Mouse (Mus musculus) midbrain, embryonic 13.5 days (tissue): ENCODE data around the gene 1700015G11Rik. TPM values are rescaled to one million over a fixed set of nuclear protein-coding genes. Genes with fewer than 3 reads are reported as not detected.

Experiments
- ATAC-seq: fragments of 200-750 bp; cut with Nextera tagmentation; 2 replicates; pipeline ENCODE4 v1.8.0; 2017; ENCODE audit warnings: mild to moderate bottlenecking, moderate TSS enrichment, moderate library complexity
- H3K27ac ChIP-seq: fragments of 300-500 bp; sonication (generic); 2 replicates; pipeline ENCODE4 v1.5.1; 2015; ENCODE audit warnings: inconsistent platforms, mild to moderate bottlenecking, moderate library complexity
- H3K27me3 ChIP-seq: fragments of 300-500 bp; sonication (generic); 2 replicates; pipeline ENCODE4 v1.6.1; 2015; ENCODE audit warnings: mild to moderate bottlenecking, inconsistent platforms
- H3K36me3 ChIP-seq: fragments of 300-500 bp; sonication (generic); 2 replicates; pipeline ENCODE4 v1.6.1; 2015; ENCODE audit warnings: mild to moderate bottlenecking, inconsistent platforms
- H3K4me1 ChIP-seq: fragments of 300-500 bp; sonication (generic); replicated peaks from 2 replicates; pipeline ENCODE4 v1.6.1; 2015; ENCODE audit warnings: inconsistent platforms
- H3K4me2 ChIP-seq: fragments of 300-500 bp; sonication (generic); replicated peaks from 2 replicates; pipeline ENCODE4 v1.6.1; 2015; ENCODE audit warnings: moderate library complexity, mild to moderate bottlenecking, inconsistent platforms
- H3K4me3 ChIP-seq: fragments of 300-500 bp; sonication (generic); replicated peaks from 2 replicates; pipeline ENCODE4 v1.5.1; 2015; ENCODE audit warnings: mild to moderate bottlenecking, inconsistent platforms
- H3K9ac ChIP-seq: fragments of 300-500 bp; sonication (generic); replicated peaks from 2 replicates; pipeline ENCODE4 v1.6.1; 2015; ENCODE audit warnings: mild to moderate bottlenecking, inconsistent platforms
- H3K9me3 ChIP-seq: fragments of 300-500 bp; sonication (generic); 2 replicates; pipeline ENCODE4 v1.6.1; 2016; ENCODE audit warnings: mild to moderate bottlenecking, inconsistent platforms
- WGBS: fragments of 180-500 bp; shearing (Covaris S2); methylation state at CpG from one replicate; pipeline ENCODE4 v1.1.7; 2015; 5-methylcytosine and 5-hydroxymethylcytosine counted together
- polyA plus RNA-seq: library from polyadenylated mRNA; unstranded; fragments of >200 nt; fragmentation: Nextera tagmentation; extraction: Ambion mirVana; gene quantifications from 2 replicates; pipeline ENCODE4 v1.2.1, GENCODE M21; 2015

Gene 1700015G11Rik
- polyA plus RNA-seq, 1 experiment from 2014 or later = not detected

- H3K4me3 ChIP-seq = no peak overlapping the region
- H3K4me2 ChIP-seq = no peak overlapping the region
- no peaks in the 10 kb centered on the region for H3K9me3 ChIP-seq
- no peaks in the 10 kb centered on the region for H3K36me3 ChIP-seq
- no peak for ATAC-seq
- no peaks in the 10 kb centered on the region for H3K27me3 ChIP-seq
- 92% methylated on average over 7 of the region's 7 CpGs for WGBS
- H3K27ac ChIP-seq = no peak overlapping the region
- no peak overlapping the region for H3K9ac ChIP-seq
- H3K4me1 ChIP-seq = peaks cover 30% of the 10 kb centered on the region
These were observed 50.8 kb downstream of the 1700015G11Rik start for GRCm38 (mm10) chr7:51964681-51965080.

- H3K4me2 ChIP-seq = no peak overlapping the region
- no peaks in the 10 kb centered on the region for H3K36me3 ChIP-seq
- no peak overlapping the region for H3K4me3 ChIP-seq
- H3K9me3 ChIP-seq = no peaks in the 10 kb centered on the region
- H3K9ac ChIP-seq = no peak overlapping the region
- H3K27ac ChIP-seq = peak overlapping the region; percentile 79
- ATAC-seq = peak; percentile 52
- 41% methylated on average over 10 of the region's 10 CpGs for WGBS
- H3K4me1 ChIP-seq = peaks cover 32% of the 10 kb centered on the region
- no peaks in the 10 kb centered on the region for H3K27me3 ChIP-seq
These were observed 53.1 kb downstream of the 1700015G11Rik start for GRCm38 (mm10) chr7:51962219-51962952.

Other genes starting within 250 kb of the 1700015G11Rik start
- gene Gas2, start 153.7 kb downstream of the 1700015G11Rik start, polyA plus RNA-seq = 16.3 and 20.1 TPM in 2 replicates
- 6.6 and 9.8 TPM in 2 replicates for gene Fancf, start 153.5 kb downstream of the 1700015G11Rik start, polyA plus RNA-seq
- gene Svip, start 9.7 kb downstream of the 1700015G11Rik start, polyA plus RNA-seq = 17.1 and 17.5 TPM in 2 replicates